Mouse (Mus musculus): Measurements from ENCODE around the gene Cenps. TPM values are rescaled to one million over a fixed set of nuclear protein-coding genes. Genes with fewer than 3 reads are reported as not detected.
A peak's percentile ranks its signal among the peaks of the same experiment; 100 is the strongest.
"Not testable (repeated sequence)": the region's sequence is repeated elsewhere in the genome, so short reads cannot be mapped to it uniquely, and the experiment has no call there.

Gene Cenps
- polyA plus RNA-seq, 1 experiment, result 32.5 TPM

DNA sequence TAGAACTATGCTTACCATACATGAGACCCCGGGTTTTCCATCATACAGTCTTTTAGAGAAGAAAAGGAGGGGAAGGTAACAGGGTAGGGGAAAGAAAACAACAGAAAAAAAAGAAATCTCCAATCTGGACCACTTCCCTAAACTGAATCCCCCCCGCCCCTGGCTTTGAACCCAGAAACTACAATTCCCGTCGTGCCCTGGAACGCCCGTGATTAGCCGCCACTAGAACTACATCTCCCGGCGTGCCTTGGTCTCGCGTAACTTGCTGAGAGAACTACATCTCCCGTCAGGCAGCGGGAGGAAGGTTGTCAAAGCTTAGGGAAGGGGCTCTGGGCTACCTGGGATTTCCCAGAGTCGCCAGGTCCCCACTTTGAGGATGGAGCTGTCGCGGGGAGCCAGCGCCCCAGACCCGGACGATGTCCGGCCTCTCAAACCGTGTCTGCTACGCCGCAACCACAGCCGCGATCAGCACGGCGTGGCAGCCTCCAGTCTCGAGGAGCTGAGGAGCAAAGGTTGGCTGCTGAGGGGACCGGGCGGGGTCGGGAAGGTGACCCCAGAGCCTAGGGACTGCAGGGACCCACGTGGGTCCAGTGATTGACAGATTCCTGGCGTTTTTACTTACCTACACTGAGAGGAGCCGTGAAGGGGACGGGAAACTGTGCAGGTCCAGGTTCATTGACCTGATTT lies 33.4 kb downstream of the Cenps start, which contains the start of gene Dffa:
Gene Dffa, plus strand, starts transcription at position 272 of the 687 bp plus-strand sequence.
- Histone ChIP-seq H3K36me3 (ENCODE audit: control insufficient read depth, insufficient read depth) (peaks cover 4% of the 10 kb centered on the region), H3K27me3 (ENCODE audit: control insufficient read depth, insufficient read depth, insufficient read length) (no peaks in the 10 kb centered on the region), H3K79me2 (ENCODE audit: control insufficient read depth, insufficient read depth) (peaks cover 7% of the 10 kb centered on the region), H3K79me3 (ENCODE audit: low read depth) (peaks cover 5% of the 10 kb centered on the region), H3ac (ENCODE audit: control insufficient read depth, insufficient read length, low read depth) (peak within 1 kb of the TSS; percentile 83), H3K4me3 (ENCODE audit: insufficient read depth, poor library complexity, severe bottlenecking) (peak within 1 kb of the TSS; percentile 66)
- TF ChIP-seq USF1 (IDR thresholded peaks at IDR 0.05; ENCODE audit: low read depth) (no peak), MAX (IDR thresholded peaks at IDR 0.05) (no peak), FOSL1 (IDR thresholded peaks at IDR 0.05; ENCODE audit: insufficient read depth, low read length, poor library complexity, severe bottlenecking) (no peak), MYOG (IDR thresholded peaks at IDR 0.05; ENCODE audit: control insufficient read depth, extremely low read depth, insufficient read length) (no peak), CTCF (IDR thresholded peaks at IDR 0.05; ENCODE audit: control insufficient read depth, insufficient read depth, insufficient read length) (no peak), CEBPB (IDR thresholded peaks at IDR 0.05; ENCODE audit: low read depth) (no peak), MYOD1 (IDR thresholded peaks at IDR 0.05; ENCODE audit: control insufficient read depth, insufficient read length, low read depth) (no peak)

DNA sequence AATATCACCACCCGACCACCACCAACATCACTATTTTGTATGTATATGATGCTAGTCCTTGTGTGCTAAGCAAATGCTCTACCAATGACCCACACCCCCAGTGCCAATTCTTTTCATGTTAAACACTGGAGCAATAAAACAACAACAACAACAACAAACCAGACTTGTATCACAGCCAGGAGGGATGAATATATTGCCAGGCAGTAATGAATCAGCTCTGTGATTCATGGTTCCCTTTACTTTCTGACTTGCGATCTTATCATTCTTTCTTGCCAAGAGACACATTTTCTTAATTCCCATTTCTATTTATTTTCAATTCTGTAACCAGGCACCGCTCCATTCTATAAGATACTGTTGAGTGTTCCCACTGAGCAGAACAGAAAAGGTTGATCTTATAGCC lies 36.0 kb downstream of the Cenps start:
- TF ChIP-seq CTCF (IDR thresholded peaks at IDR 0.05; ENCODE audit: control insufficient read depth, insufficient read depth, insufficient read length) (no peak), MAX (IDR thresholded peaks at IDR 0.05) (no peak), USF1 (IDR thresholded peaks at IDR 0.05; ENCODE audit: low read depth) (no peak), MYOD1 (IDR thresholded peaks at IDR 0.05; ENCODE audit: control insufficient read depth, insufficient read length, low read depth) (no peak), CEBPB (IDR thresholded peaks at IDR 0.05; ENCODE audit: low read depth) (no peak)
- H3K4me3 ChIP-seq (ENCODE audit: insufficient read depth, poor library complexity, severe bottlenecking), result no peak overlapping the region
- H3K27me3 ChIP-seq (ENCODE audit: control insufficient read depth, insufficient read depth, insufficient read length), result no peaks in the 10 kb centered on the region

DNA sequence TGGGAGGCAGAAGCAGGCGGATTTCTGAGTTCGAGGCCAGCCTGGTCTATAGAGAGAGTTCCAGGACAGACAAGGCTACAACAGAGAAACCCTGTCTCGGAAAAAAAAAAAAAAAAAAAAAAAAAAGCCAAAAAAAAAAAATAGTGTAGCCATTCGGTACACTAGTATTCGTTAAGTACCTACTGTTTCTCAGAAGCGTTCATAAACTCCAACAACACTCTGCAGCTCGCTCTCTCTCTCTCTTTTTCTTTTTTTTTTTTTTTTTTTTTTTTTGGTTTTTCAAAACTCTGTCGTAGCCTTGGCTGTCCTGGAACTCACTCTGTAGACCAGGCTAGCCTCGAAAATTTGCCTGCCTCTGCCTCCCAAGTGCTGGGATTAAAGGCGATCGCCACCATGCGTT lies 37.0 kb downstream of the Cenps start:
- not testable (repeated sequence) for H3ac ChIP-seq (ENCODE audit: control insufficient read depth, insufficient read length, low read depth); H3K4me3 ChIP-seq (ENCODE audit: insufficient read depth, poor library complexity, severe bottlenecking); H3K27me3 ChIP-seq (ENCODE audit: control insufficient read depth, insufficient read depth, insufficient read length); H3K36me3 ChIP-seq (ENCODE audit: control insufficient read depth, insufficient read depth)
- Histone ChIP-seq H3K79me2 (ENCODE audit: control insufficient read depth, insufficient read depth) (peaks cover 42% of the 10 kb centered on the region), H3K79me3 (ENCODE audit: low read depth) (peaks cover 34% of the 10 kb centered on the region)

More for the DNA sequence above, 36.0 kb downstream of the Cenps start:
- Histone ChIP-seq H3ac (ENCODE audit: control insufficient read depth, insufficient read length, low read depth) (no peak overlapping the region), H3K36me3 (ENCODE audit: control insufficient read depth, insufficient read depth) (no peaks in the 10 kb centered on the region), H3K79me2 (ENCODE audit: control insufficient read depth, insufficient read depth) (peaks cover 32% of the 10 kb centered on the region), H3K79me3 (ENCODE audit: low read depth) (peaks cover 25% of the 10 kb centered on the region)

DNA sequence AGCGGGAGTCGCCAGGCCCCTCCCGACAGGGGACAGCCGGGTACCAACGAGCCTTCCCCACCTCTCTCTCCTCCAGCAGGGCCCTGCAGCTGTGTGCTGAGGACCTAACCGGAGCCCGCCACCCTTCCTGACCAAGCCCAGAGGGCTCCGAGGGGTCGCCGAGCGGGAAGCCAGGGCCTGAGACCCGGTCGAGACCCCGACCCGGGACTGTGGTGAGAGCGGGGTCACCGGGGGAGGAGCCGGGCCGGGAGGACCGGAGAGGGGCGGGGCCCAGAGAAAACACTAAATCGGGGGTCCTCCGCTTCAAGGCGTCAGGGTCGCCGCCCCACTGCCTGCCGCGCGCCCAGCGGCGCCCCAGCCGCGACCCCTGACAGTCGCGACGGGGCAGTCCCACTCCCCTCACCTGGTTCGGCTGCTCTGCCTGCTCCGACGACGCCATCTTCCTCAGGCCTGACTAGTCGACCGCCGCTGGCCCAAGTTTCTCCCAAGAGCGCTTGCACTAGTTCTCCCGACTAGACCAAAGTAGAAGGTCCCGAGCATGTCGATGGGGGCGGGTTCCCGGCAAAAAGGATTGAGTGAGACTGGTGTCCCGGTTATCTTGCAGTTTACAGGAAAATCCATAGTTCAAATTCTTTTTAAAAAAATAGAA lies 37.9 kb downstream of the Cenps start, which contains the start of gene Pex14:
Gene Pex14, minus strand, starts transcription at position 508 of the 649 bp plus-strand sequence.
- peak within 1 kb of the TSS; percentile 81 for H3ac ChIP-seq (ENCODE audit: control insufficient read depth, insufficient read length, low read depth)
- H3K79me3 ChIP-seq (ENCODE audit: low read depth), result peaks cover 36% of the 10 kb centered on the region
- no peaks in the 10 kb centered on the region for H3K27me3 ChIP-seq (ENCODE audit: control insufficient read depth, insufficient read depth, insufficient read length)
- peaks cover 51% of the 10 kb centered on the region for H3K79me2 ChIP-seq (ENCODE audit: control insufficient read depth, insufficient read depth)
- H3K4me3 ChIP-seq (ENCODE audit: insufficient read depth, poor library complexity, severe bottlenecking), result peak within 1 kb of the TSS; percentile 94
- no peaks in the 10 kb centered on the region for H3K36me3 ChIP-seq (ENCODE audit: control insufficient read depth, insufficient read depth)
- TF ChIP-seq CEBPB (IDR thresholded peaks at IDR 0.05; ENCODE audit: low read depth) (no peak), MAX (IDR thresholded peaks at IDR 0.05) (peak; percentile 49), CTCF (IDR thresholded peaks at IDR 0.05; ENCODE audit: control insufficient read depth, insufficient read depth, insufficient read length) (no peak), MYOG (IDR thresholded peaks at IDR 0.05; ENCODE audit: control insufficient read depth, extremely low read depth, insufficient read length) (no peak), USF1 (IDR thresholded peaks at IDR 0.05; ENCODE audit: low read depth) (no peak), MYOD1 (IDR thresholded peaks at IDR 0.05; ENCODE audit: control insufficient read depth, insufficient read length, low read depth) (no peak), FOSL1 (IDR thresholded peaks at IDR 0.05; ENCODE audit: insufficient read depth, low read length, poor library complexity, severe bottlenecking) (no peak)

DNA sequence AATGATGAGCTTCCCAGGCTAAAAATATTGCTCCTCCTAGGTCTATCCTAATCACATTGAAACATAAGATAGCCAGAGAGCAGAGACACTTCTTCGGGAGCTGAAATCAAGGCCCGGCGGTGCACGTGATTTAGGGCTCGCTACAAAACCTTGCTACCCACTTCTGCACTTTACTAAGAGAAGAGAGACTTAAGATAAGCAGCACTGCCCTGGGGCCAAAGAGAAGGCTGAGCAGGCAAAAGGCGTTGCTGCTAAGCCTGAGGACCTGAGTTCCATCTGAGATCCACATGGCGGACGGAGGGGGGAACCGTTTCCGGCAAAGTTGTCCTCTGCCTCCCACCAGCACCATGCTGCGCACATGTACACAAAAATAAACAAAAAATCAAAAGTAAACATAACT lies 38.9 kb downstream of the Cenps start:
- peak overlapping the region; percentile 94 for H3K4me3 ChIP-seq (ENCODE audit: insufficient read depth, poor library complexity, severe bottlenecking)
- no peaks in the 10 kb centered on the region for H3K27me3 ChIP-seq (ENCODE audit: control insufficient read depth, insufficient read depth, insufficient read length)
- H3K36me3 ChIP-seq (ENCODE audit: control insufficient read depth, insufficient read depth), result peaks cover 5% of the 10 kb centered on the region
- H3K79me3 ChIP-seq (ENCODE audit: low read depth), result peaks cover 41% of the 10 kb centered on the region
- H3ac ChIP-seq (ENCODE audit: control insufficient read depth, insufficient read length, low read depth), result peak overlapping the region; percentile 81
- H3K79me2 ChIP-seq (ENCODE audit: control insufficient read depth, insufficient read depth), result peaks cover 60% of the 10 kb centered on the region
- TF ChIP-seq CTCF (IDR thresholded peaks at IDR 0.05; ENCODE audit: control insufficient read depth, insufficient read depth, insufficient read length), result no peak
- no peak for TF ChIP-seq MYOD1 (IDR thresholded peaks at IDR 0.05; ENCODE audit: control insufficient read depth, insufficient read length, low read depth)
- no peak for TF ChIP-seq FOSL1 (IDR thresholded peaks at IDR 0.05; ENCODE audit: insufficient read depth, low read length, poor library complexity, severe bottlenecking)
- TF ChIP-seq MYOG (IDR thresholded peaks at IDR 0.05; ENCODE audit: control insufficient read depth, extremely low read depth, insufficient read length), result no peak
- no peak for TF ChIP-seq MAX (IDR thresholded peaks at IDR 0.05)
- no peak for TF ChIP-seq CEBPB (IDR thresholded peaks at IDR 0.05; ENCODE audit: low read depth)
- TF ChIP-seq USF1 (IDR thresholded peaks at IDR 0.05; ENCODE audit: low read depth), result no peak

Data from C2C12 (cell line).